Mouse (Mus musculus): Measurements from ENCODE around the gene Tbc1d10a. TPM values are rescaled to one million over a fixed set of nuclear protein-coding genes. Genes with fewer than 3 reads are reported as not detected.

Tbc1d10a gene
- total RNA-seq, 2 experiments from 2014 or later: 5.2 to 5.4 TPM

- ATAC-seq (replicated peaks; ENCODE audit: poor library complexity, severe bottlenecking): no peak
Observed at GRCm38 (mm10) chr11:4213107-4213506, 26.5 kb downstream of the Tbc1d10a start.

GRCm38 (mm10) chr11:4214572-4214971 lies 28.0 kb downstream of the Tbc1d10a start:
- no peak for ATAC-seq (replicated peaks; ENCODE audit: poor library complexity, severe bottlenecking)

GRCm38 (mm10) chr11:4215061-4215460 lies 28.5 kb downstream of the Tbc1d10a start:
- no peak for ATAC-seq (replicated peaks; ENCODE audit: poor library complexity, severe bottlenecking)

GRCm38 (mm10) chr11:4216248-4217000 lies 29.8 kb downstream of the Tbc1d10a start:
- no peak for ATAC-seq (replicated peaks; ENCODE audit: poor library complexity, severe bottlenecking)

- peak; percentile 84 for ATAC-seq (replicated peaks; ENCODE audit: poor library complexity, severe bottlenecking)
Observed at GRCm38 (mm10) chr11:4217914-4218629, 31.5 kb downstream of the Tbc1d10a start, which contains the start of gene Castor1. TSS of gene Castor1 (plus strand) at chr11:4218225.

GRCm38 (mm10) chr11:4218637-4219036 lies 32.0 kb downstream of the Tbc1d10a start:
- ATAC-seq (replicated peaks; ENCODE audit: poor library complexity, severe bottlenecking): no peak

- ATAC-seq (replicated peaks; ENCODE audit: poor library complexity, severe bottlenecking): no peak
Observed at GRCm38 (mm10) chr11:4219317-4219751, 32.7 kb downstream of the Tbc1d10a start.

GRCm38 (mm10) chr11:4219908-4220307 lies 33.3 kb downstream of the Tbc1d10a start:
- no peak for ATAC-seq (replicated peaks; ENCODE audit: poor library complexity, severe bottlenecking)

GRCm38 (mm10) chr11:4220443-4221400 lies 34.1 kb downstream of the Tbc1d10a start:
- ATAC-seq (replicated peaks; ENCODE audit: poor library complexity, severe bottlenecking): peak; percentile 48

- peak; percentile 29 for ATAC-seq (replicated peaks; ENCODE audit: poor library complexity, severe bottlenecking)
Observed at GRCm38 (mm10) chr11:4222046-4222950, 35.7 kb downstream of the Tbc1d10a start.

- no peak for ATAC-seq (replicated peaks; ENCODE audit: poor library complexity, severe bottlenecking)
Observed at GRCm38 (mm10) chr11:4223393-4224188, 37.0 kb downstream of the Tbc1d10a start.

- peak; percentile 57 for ATAC-seq (replicated peaks; ENCODE audit: poor library complexity, severe bottlenecking)
Observed at GRCm38 (mm10) chr11:4224223-4224622, 37.6 kb downstream of the Tbc1d10a start.

GRCm38 (mm10) chr11:4226569-4227325 lies 40.2 kb downstream of the Tbc1d10a start:
- no peak for ATAC-seq (replicated peaks; ENCODE audit: poor library complexity, severe bottlenecking)

GRCm38 (mm10) chr11:4228463-4228862 lies 41.9 kb downstream of the Tbc1d10a start:
- ATAC-seq (replicated peaks; ENCODE audit: poor library complexity, severe bottlenecking): no peak

GRCm38 (mm10) chr11:4229841-4230240 lies 43.3 kb downstream of the Tbc1d10a start:
- ATAC-seq (replicated peaks; ENCODE audit: poor library complexity, severe bottlenecking): peak; percentile 41

GRCm38 (mm10) chr11:4231435-4231834 lies 44.8 kb downstream of the Tbc1d10a start:
- ATAC-seq (replicated peaks; ENCODE audit: poor library complexity, severe bottlenecking): peak; percentile 12

- peak; percentile 54 for ATAC-seq (replicated peaks; ENCODE audit: poor library complexity, severe bottlenecking)
Observed at GRCm38 (mm10) chr11:4232644-4233043, 46.1 kb downstream of the Tbc1d10a start.
